27 mouse cellular contexts compared by ENCODE assay signal in the genomic region with DNA sequence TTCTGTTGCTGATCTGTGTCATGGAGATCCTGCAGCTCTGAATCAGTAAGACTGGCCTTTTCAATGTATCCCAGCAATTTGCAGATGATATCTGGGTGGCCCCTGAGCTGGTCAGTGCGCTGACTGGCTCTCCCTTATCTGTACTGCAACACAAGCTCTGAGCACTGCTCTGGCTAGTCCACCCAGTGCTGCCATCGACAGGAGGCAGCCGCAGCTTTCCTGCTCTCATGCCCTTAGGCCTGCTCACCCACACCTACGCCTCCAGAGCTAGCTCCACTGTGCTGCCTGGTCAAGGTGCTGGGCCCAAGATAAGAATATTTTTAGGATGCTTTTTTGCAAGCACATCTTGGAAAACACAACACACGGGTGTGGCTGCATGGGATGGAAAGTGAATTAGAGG. TPM values are rescaled to one million over a fixed set of nuclear protein-coding genes. Genes with fewer than 3 reads are reported as not detected.
DNase-seq lines count a peak whose midpoint lies in the region; ATAC-seq lines count a peak whose summit lies in the region.
"Had no signal": no experiment of that assay in that cellular context is flagged by ENCODE, and none has a peak within 500 bp of the region (broad histone marks: within the 10 kb centered on the region; RNA-seq: fewer than 3 reads in every experiment).

No protein-coding gene starts in this region.

- no peak overlapping the region for H3K4me2 ChIP-seq in heart, embryonic 12.5 days
- H3K4me2 ChIP-seq in liver, embryonic 11.5 days, result peak overlapping the region; percentile 34
- H3K4me2 ChIP-seq: embryonic facial prominence, embryonic 12.5 days; heart, embryonic 15.5 days; kidney, embryonic 15.5 days; limb, embryonic 12.5 days; lung, embryonic 14.5 days; neural tube, embryonic 13.5 days had no signal

- H3K4me3 ChIP-seq in heart, embryonic 12.5 days, result no peak overlapping the region
- no peak overlapping the region for H3K4me3 ChIP-seq in liver, embryonic 11.5 days (ENCODE audit: low read depth, low read length)
- H3K4me3 ChIP-seq: embryonic facial prominence, embryonic 12.5 days; heart, embryonic 15.5 days; kidney, embryonic 15.5 days; limb, embryonic 12.5 days; midbrain, embryonic 10.5 days; neural tube, embryonic 13.5 days had no signal

- 0 out of 2 replicates have a peak overlapping the region, but pooled peaks have one; percentile 27 for H3K9ac ChIP-seq in heart, embryonic 12.5 days
- no peak overlapping the region; the same call in 1 of the 2 replicates for H3K9ac ChIP-seq in liver, embryonic 11.5 days (ENCODE audit: low read depth, low read length)
- H3K9ac ChIP-seq: embryonic facial prominence, embryonic 12.5 days; forebrain, postnatal 0 days; heart, embryonic 15.5 days; kidney, embryonic 15.5 days; limb, embryonic 12.5 days; lung, embryonic 14.5 days; neural tube, embryonic 13.5 days had no signal

- peaks cover 5% of the 10 kb centered on the region; the same call in 1 of the 2 replicates for H3K9me3 ChIP-seq in heart, embryonic 12.5 days (replicated peaks)
- no peaks in the 10 kb centered on the region for H3K9me3 ChIP-seq in liver, embryonic 11.5 days (ENCODE audit: control insufficient read depth, low read length)
- H3K9me3 ChIP-seq: embryonic facial prominence, embryonic 12.5 days; heart, embryonic 15.5 days; limb, embryonic 12.5 days; midbrain, embryonic 10.5 days; neural tube, embryonic 13.5 days had no signal

- H3K36me3 ChIP-seq in heart, embryonic 12.5 days, result peaks cover 16% of the 10 kb centered on the region
- no peaks in the 10 kb centered on the region for H3K36me3 ChIP-seq in liver, embryonic 11.5 days (ENCODE audit: control insufficient read depth, insufficient read depth, low read length)
- H3K36me3 ChIP-seq: midbrain, embryonic 10.5 days; neural tube, embryonic 13.5 days had no signal

- peak; percentile 82 for ATAC-seq in heart, embryonic 12.5 days (ENCODE audit: insufficient number of reproducible peaks, low FRiP score)
- peak; percentile 89 for ATAC-seq in liver, embryonic 11.5 days (replicated peaks; ENCODE audit: low FRiP score)
- ATAC-seq in megakaryocyte-erythroid progenitor cell, adult 5-6 weeks (replicated peaks; ENCODE audit: low FRiP score, low TSS enrichment, poor library complexity, severe bottlenecking), result peak; percentile 12
- ATAC-seq: forebrain, postnatal 0 days; hindbrain, embryonic 16.5 days; intestine, embryonic 16.5 days; Patski had no signal

- no peak for DNase-seq in heart, adult 9 months (ENCODE audit: low spot score in 2 of 2)
- DNase-seq in c-Kit-negative CD71-positive TER-119-positive erythroid progenitor cells, embryonic 14.5 days (ENCODE audit: low read depth, low spot score), result peak; percentile 38
- DNase-seq in liver, embryonic 11.5 days (ENCODE audit: low spot score), result no peak
- no peak for DNase-seq in left cerebral cortex, adult 18-20 months (ENCODE audit: low spot score in 2 of 2)
- DNase-seq in retina, embryonic 14.5 days (ENCODE audit: low spot score), result no peak
- DNase-seq: adrenal gland, postnatal 14 days; cerebellum, adult 9-10 months; forebrain, postnatal 0 days; kidney, postnatal 4 days; layer of hippocampus, adult 9-11 months; lung, embryonic 14.5 days; lung, postnatal 4 days; thymus, postnatal 4 days had no signal

- no peaks in the 10 kb centered on the region for H3K27me3 ChIP-seq in heart, embryonic 12.5 days (replicated peaks)
- H3K27me3 ChIP-seq in liver, embryonic 11.5 days (replicated peaks; ENCODE audit: control insufficient read depth, insufficient read depth, low read length), result no peaks in the 10 kb centered on the region
- H3K27me3 ChIP-seq: embryonic facial prominence, embryonic 12.5 days; heart, embryonic 15.5 days; kidney, embryonic 15.5 days; limb, embryonic 12.5 days; neural tube, embryonic 13.5 days; Patski had no signal

- H3K4me1 ChIP-seq in heart, embryonic 12.5 days (replicated peaks), result peaks cover 15% of the 10 kb centered on the region
- H3K4me1 ChIP-seq in liver, embryonic 11.5 days (replicated peaks; ENCODE audit: control insufficient read depth, insufficient read depth, low read length), result peaks cover 9% of the 10 kb centered on the region
- H3K4me1 ChIP-seq: embryonic facial prominence, embryonic 12.5 days; limb, embryonic 12.5 days had no signal

- WGBS in heart, embryonic 12.5 days, result 42% methylated on average over 5 of the region's 5 CpGs
- WGBS in liver, embryonic 11.5 days, result 37% methylated on average over 5 of the region's 5 CpGs

- H3K27ac ChIP-seq in heart, embryonic 12.5 days (ENCODE audit: poor library complexity, severe bottlenecking), result no peak overlapping the region
- peak overlapping the region; percentile 49 for H3K27ac ChIP-seq in liver, embryonic 11.5 days (ENCODE audit: low read depth, low read length)
- H3K27ac ChIP-seq: embryonic facial prominence, embryonic 12.5 days; heart, embryonic 15.5 days; kidney, embryonic 15.5 days; limb, embryonic 12.5 days; midbrain, embryonic 10.5 days; neural tube, embryonic 13.5 days had no signal

RNA-seq across cellular contexts. Expression of a gene that starts 17.3 kb away (rescaled TPM):
- 1.3 and 1.7 TPM in 2 replicates for polyA plus RNA-seq in heart, embryonic 12.5 days (2016; fragmentation: Nextera tagmentation; extraction: Ambion mirVana)
- 0.21 TPM in 1 of 2 replicates, not detected in the other for polyA plus RNA-seq in liver, embryonic 11.5 days (2014; fragmentation: Nextera tagmentation; extraction: Ambion mirVana)
- total RNA-seq in megakaryocyte-erythroid progenitor cell, adult 5-6 weeks (2014; fragmentation: Nextera tagmentation), result not detected in 2 replicates
- total RNA-seq in megakaryocyte-erythroid progenitor cell, adult 5-6 weeks (2017), result not detected in 2 replicates
- total RNA-seq in left cerebral cortex, adult 18-20 months (2021), result under 1 TPM; 0.14 to 0.37 TPM
- total RNA-seq: adrenal gland, postnatal 14 days; common myeloid progenitor, adult 5-6 weeks; hematopoietic stem cell, adult 5-6 weeks had no signal
- polyA plus RNA-seq: C2C12 had no signal

Comparison
In these comparisons a context has a peak if more than half of its experiments do, and no peak if none do; other contexts are left out.
1. ATAC-seq: peak in every context shown above with its lines; median percentile 89 in liver, embryonic 11.5 days; 82 in heart, embryonic 12.5 days; 12 in megakaryocyte-erythroid progenitor cell, adult 5-6 weeks.